Mouse (Mus musculus): ENCODE measurements at regions not wholly inside any gene's neighbourhood (a gene's known extent, or its start where the extent isn't known, plus 50 kb on each side); places are given as distances from the start of the nearest gene placed in this dataset.
A peak's percentile ranks its signal among the peaks of the same experiment; 100 is the strongest.
"Not testable (repeated sequence)": the region's sequence is repeated elsewhere in the genome, so short reads cannot be mapped to it uniquely, and the experiment has no call there.

GRCm38 (mm10) chrX:14792261-14792660 lies 581.3 kb downstream of the H2al1n start:
- not testable (repeated sequence) for DNase-seq (ENCODE audit: low spot score in 2 of 2)

- DNase-seq (ENCODE audit: low spot score in 2 of 2): no peak
Measured at GRCm38 (mm10) chrX:14835862-14836261, 624.9 kb downstream of the H2al1n start.

GRCm38 (mm10) chrX:14839740-14840419 lies 628.9 kb downstream of the H2al1n start:
- DNase-seq (ENCODE audit: low spot score in 2 of 2): peak; percentile 4 to 12

GRCm38 (mm10) chrX:14840420-14840757 lies 629.4 kb downstream of the H2al1n start:
- DNase-seq (ENCODE audit: low spot score in 2 of 2): no peak

DNA sequence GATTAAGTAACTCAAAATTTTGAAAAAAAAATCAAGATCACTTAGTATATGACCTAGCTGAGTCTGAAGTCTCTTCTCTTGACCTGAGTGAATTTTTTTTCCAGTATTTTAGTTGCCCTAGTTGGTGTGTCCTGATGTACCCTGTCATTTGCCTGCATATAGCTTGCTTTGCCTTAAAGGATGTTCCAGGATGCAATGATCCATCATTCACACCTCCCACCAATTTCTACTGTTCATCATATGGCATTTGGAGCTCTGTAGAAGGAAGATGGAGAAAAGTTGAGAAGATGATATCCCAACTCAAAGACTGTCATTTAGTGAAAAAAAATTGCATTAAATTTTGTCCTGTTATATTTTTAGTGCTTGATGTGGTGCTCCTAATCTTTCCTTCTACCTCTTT lies 634.4 kb downstream of the H2al1n start:
- no peak for DNase-seq (ENCODE audit: low spot score in 2 of 2)

DNA sequence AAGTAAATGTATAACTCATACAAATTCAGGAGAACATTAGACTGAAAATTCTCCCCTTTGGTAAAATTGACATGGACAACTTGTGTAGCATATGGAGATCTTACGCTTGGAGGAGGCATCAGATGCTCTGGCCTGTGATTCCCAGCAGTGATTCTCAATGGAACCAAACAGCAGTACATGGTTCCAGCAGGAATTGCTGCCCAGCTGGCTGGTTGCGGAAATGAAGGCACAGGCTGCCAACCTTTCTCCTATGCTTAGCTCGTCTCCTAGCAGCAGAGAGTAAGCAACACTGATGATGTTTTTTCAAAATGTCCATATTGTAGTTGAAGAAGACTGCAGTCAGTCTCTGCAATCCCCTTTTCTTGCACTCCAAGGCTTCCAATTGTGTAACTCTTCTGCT lies 673.7 kb downstream of the H2al1n start:
- peak; percentile 30 to 52 for DNase-seq (ENCODE audit: low spot score in 2 of 2)

Measured in layer of hippocampus, postnatal 10 days (tissue).